Mouse (Mus musculus): ENCODE data around the gene Bcl6. TPM values are rescaled to one million over a fixed set of nuclear protein-coding genes. Genes with fewer than 3 reads are reported as not detected.

The Bcl6 gene
- total RNA-seq (2021): 10 to 100 TPM; 28.0 to 33.6 TPM
- long read RNA-seq, experiment 1, partial matches to known transcripts: 1 of 5 reads
- long read RNA-seq, experiment 1, other reads (novel, unspliced or antisense): 4 of 5 reads
- long read RNA-seq, experiment 2, partial matches to known transcripts: 0 of 1 reads
- long read RNA-seq, experiment 2, other reads (novel, unspliced or antisense): 1 of 1 reads

DNA sequence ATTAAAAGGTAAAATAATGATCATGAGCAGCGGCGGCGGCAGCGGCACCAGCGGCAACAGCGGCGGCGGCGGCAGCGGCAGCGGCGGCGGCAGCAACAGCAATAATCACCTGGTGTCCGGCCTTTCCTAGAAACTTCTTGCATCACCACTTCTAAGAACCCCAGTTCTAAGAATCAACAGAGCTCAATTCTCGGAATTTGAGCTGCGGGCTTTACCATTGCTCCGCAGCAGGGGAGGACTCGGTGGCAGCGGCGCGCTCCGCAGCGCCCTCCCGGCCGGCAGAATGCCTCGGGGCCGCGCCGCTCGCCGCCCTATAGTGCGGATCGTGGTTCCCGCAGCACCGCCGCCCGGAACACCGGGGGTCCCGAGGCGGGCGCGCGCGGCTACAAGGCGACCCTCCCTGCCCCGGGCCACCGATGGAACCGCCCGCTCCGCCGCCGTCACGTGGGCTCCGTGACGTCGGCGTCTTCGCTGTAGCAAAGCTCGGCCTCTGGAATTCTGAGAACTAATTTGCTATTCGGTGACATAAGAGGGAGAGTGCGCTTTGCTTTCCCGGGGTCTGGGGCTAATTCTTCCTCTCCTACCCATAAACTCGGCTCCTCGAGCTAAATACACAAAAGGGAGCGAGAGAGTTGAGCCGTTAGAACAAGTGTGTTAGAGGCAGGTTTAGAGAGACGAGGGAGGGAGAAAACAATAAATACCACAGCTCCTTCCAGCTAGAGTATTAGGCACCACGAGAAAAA lies at the start of gene Bcl6, which contains the start of gene Gm37419:
Gene Bcl6 (minus strand): TSS at position 387 of the 743 bp plus-strand sequence.
Gene Gm37419 (plus strand): TSS at position 17 of the 743 bp plus-strand sequence.
- intact Hi-C loops (cut with DNase I): loop anchor here (5.0 to 10.0 kb wide), 4 partner anchors 294 to 926 kb away; partner anchors contain the start of gene Lpp
- peak; percentile 86 to 87 for DNase-seq (ENCODE audit: low spot score in 2 of 2)

DNA sequence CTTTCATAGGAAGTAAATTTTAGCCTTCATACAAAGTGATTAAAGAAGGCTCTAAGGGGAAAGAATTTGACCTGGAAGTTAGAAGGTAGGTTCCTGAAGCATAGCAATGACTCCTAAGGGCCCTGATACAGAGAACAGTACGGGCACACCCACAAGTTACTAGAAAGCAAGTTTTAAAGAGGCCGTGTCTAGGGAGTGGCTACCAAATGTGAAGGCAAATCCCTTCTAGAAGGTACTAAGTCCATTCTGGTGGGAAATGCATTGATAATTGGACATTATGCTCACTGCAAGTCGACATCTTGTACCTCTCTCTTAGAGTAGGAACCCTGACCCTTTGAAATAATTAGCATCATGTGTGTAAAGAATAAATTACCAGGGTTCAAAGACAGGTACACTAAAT lies 47.7 kb upstream of the Bcl6 start:
- intact Hi-C loops (cut with DNase I): no loop called here
- no peak for DNase-seq (ENCODE audit: low spot score in 2 of 2)

DNA sequence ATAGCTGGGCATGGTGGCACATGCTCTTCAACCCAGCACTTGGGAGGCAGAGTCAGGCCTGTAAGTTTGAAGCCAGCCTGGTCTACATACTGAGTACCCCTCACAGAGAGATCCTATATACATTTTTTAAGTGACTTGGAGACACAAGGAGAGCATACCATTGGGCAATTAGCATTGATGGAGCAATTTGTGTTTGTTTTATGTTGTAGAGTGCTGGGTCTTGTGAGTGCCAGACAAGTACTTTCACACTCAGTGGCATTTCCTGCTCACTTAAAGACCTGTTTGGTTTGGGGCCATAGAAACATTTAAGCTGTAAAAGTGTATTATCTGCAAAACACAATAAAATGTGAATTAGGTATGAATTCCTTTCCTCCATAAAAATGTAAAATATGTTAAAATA lies 47.1 kb upstream of the Bcl6 start:
- DNase-seq (ENCODE audit: low spot score in 2 of 2): no peak
- intact Hi-C loops (cut with DNase I): no loop called here

DNA sequence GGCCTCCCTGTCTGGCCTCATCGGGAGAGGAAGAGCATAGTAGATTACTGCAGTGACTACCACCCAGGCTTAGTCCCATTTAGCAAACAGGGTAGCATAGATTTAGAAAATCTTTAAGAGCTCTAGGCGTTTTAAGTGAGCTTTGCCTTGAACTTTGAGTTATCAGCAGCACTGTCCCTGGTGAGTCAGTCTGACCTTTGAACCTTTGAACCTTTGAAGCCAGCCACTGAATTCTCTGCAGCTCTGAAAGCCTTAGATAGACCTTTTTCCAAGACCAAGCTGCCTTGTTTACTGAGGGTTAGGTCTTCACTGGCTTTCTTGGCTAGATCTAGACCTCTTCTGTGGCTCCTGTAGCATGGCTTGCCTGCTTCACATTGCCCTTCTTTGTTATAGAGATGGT lies 45.8 kb upstream of the Bcl6 start:
- DNase-seq (ENCODE audit: low spot score in 2 of 2): no peak
- intact Hi-C loops (cut with DNase I): no loop called here

DNA sequence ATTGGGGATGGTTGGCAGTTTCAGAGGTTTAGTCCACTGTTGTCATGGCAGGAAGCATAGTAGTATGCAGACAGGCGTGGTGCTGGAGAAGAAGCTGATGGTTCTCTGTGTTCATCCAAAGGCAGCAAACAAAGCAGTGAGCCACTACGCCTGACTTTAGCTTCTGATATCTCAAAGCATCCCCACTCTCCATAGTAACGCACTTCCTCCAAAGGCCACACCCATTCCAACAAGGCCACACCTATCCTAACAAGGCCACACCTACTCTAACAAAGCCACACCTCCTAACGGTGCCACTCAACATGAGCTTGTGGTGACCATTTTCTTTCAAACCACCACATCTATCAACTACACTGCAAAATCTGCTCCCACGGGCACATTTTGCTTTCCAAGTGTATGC lies 44.6 kb upstream of the Bcl6 start:
- intact Hi-C loops (cut with DNase I): no loop called here

DNA sequence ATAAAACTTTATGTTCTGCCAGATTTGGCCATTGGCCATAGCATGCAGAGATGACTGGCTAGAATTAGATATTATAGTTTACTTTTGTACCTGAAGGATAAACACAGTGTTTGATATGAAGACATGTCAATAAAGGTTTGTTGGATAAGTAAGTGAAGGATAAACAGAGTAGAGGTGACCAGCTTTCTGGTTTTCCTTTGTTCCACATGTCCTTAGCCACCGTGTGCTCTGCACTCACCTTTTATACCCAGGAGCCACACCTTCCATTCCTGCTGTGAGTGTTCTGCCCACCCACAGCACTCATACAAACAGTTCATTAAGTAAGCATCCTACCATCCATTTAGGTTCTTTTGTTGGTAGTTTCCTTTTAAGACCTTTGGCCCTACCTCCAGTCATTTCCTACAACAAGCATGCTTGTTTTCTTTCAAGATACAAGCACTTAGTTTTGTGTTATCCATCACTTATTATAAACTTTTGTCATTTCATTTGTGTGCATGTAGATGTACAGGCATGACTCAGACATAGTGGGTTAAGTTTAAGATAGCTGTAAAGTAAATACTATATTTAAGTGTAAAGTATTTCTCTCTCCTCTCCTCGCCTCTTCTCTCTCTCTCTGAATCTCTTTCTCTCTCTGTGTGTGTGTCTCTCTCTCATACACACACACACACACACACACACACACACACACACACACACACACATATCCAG lies 41.5 kb upstream of the Bcl6 start:
- intact Hi-C loops (cut with DNase I): no loop called here
- DNase-seq (ENCODE audit: low spot score in 2 of 2): no peak

More for the DNA sequence above, 44.6 kb upstream of the Bcl6 start:
- DNase-seq (ENCODE audit: low spot score in 2 of 2): no peak

DNA sequence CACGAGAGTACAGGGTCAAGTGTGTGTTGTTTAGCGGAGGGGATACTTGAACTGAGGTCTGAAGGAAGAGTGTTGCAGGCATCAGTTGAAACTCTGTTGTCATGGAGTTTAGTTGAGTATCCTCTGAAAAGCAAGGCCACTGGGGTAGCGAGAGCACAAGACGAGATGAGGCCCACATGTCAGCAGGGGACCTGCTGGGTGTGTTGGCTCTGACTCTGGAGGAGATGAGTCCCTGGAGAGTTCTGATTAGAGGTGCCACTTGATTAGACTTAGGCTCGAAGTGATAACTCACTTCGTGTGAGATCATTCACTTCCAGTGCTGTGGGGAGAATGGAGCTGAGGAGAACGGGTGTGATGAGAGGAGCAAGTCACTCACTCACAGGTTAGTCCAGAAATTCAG lies 36.8 kb upstream of the Bcl6 start:
- DNase-seq (ENCODE audit: low spot score in 2 of 2): no peak
- intact Hi-C loops (cut with DNase I): no loop called here

DNA sequence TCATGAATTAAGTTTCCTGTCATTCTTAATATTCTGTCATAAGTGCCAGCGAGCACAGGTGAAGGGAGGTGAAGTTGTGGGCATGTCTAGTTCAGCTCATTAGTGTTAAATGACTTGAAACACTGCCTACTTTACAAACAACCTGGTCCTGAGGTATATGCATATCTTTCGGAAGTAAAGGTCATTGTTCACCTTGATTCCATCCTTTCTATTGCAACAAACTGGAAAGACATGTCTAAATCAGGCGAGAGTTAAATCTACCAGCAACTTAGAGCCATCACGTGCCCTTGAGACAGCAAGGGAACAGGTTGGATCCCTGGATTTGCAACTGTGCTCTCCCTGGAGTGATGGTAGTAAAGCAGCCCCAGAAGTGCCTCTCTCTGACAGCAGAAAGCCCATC lies 34.0 kb upstream of the Bcl6 start:
- no peak for DNase-seq (ENCODE audit: low spot score in 2 of 2)
- intact Hi-C loops (cut with DNase I): no loop called here

DNA sequence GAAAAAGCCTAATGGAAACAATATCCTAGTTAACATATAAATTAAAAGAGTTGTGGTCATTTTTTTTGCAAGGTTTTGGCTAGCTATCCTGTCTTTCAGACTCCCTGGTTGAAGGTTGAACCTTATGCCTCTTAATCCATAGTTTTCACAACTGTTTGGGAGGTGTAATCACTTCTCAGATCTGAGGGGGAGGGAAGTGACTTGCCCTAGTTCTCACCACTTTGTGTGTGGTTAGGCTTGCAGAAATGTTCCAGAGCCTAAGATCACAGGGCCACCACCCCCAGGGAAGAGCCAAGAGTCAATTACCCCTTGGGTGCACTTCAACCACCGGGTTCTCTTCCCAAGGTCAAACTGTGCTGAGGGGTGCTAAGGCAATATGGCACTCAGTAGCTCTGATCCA lies 33.1 kb upstream of the Bcl6 start:
- intact Hi-C loops (cut with DNase I): no loop called here
- no peak for DNase-seq (ENCODE audit: low spot score in 2 of 2)

DNA sequence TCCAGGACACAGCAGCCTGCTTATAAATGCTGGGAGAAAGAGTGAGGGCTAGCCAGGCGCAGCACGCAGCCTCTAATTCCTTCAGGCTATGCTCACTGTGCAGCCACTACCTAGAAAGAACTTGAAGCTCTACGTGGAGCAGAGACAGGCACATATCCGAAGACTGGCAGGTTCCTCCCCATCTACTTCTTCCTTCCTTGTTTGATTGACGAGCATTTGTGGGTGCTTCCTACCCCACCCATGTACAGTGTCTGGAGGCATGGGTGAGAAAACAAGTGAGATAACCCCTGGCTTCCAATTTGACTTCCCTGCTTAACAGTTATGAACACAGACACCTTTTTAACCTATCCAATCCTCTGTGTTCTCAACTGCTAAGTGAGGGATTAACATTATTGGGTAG lies 28.1 kb upstream of the Bcl6 start:
- intact Hi-C loops (cut with DNase I): no loop called here
- no peak for DNase-seq (ENCODE audit: low spot score in 2 of 2)

DNA sequence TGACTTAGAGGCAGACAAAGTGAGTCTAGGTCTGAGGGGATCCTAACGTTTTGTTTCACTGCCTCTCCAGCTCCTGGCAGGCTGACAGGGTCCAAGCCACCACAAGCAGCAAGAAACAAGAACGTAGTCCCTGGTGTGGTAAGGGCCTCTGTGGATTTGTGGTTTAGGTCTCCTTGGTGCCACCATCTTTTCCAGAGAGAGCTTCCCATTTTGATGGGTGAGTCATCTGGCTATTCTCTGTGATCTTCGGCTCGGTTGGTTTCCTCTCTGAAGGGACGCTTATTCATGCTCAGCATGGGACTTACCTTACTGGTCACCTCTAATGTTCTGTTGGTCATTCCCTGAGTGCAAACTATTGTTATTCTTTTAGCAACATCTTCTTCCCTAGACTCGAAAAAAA lies 27.6 kb upstream of the Bcl6 start:
- DNase-seq (ENCODE audit: low spot score in 2 of 2): no peak
- intact Hi-C loops (cut with DNase I): no loop called here

DNA sequence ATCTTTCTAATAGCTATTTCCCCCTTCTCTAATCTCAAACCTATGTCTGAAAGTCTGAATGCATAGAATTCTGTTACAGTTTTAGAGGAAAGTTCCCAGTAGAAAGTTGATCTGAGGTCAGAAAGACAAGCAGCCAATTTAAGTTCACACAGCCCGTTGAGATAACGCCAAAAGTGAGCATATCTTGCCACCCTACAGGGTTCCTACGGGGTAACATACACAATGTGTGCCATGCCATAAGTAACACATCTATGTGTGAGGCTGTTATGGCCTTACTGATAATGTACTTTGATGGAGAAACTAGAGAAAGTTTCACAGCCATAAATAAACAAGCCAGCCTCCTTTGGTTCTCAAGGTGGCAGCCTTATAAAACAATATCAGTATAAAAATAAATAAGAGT lies 25.7 kb upstream of the Bcl6 start:
- DNase-seq (ENCODE audit: low spot score in 2 of 2): no peak
- intact Hi-C loops (cut with DNase I): no loop called here

DNA sequence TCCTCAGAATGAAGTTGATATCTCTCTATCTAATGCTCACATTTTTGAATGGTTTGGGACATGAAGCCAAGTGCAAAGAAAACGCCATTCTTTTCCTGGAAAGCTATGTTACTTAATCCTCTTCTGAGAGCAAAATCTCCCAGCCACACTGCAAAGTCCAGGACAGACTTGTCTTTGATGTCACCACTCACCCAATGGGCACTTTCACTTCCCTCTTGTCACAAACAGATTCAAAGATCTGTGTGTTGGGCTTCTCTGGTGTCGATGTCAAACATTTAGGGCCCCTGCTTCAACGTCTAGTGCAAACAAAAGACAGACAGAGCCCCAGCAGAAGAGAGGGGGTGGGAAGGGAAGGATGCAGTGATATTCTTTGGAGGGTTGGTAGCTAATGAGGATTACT lies 23.4 kb upstream of the Bcl6 start:
- intact Hi-C loops (cut with DNase I): no loop called here
- DNase-seq (ENCODE audit: low spot score in 2 of 2): no peak

DNA sequence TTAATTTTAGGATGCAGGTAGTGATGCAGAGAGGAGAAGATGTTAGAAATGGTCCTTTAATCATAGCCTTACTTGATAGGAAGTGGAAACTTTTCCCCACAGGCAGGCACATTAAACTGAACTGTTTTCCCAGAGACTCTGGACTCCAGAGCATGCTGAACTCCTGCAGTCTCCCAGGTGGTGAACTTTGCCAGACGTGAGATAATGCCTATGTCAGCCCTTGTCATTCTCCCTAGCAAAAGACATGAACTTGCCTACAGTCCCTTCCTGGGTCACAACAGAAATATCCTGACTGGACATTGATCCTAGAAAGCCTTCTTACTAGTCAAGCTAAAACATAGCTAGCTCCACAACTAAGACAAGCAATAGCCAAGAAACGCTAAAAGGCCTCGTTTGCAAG lies 22.7 kb upstream of the Bcl6 start:
- intact Hi-C loops (cut with DNase I): no loop called here
- no peak for DNase-seq (ENCODE audit: low spot score in 2 of 2)

DNA sequence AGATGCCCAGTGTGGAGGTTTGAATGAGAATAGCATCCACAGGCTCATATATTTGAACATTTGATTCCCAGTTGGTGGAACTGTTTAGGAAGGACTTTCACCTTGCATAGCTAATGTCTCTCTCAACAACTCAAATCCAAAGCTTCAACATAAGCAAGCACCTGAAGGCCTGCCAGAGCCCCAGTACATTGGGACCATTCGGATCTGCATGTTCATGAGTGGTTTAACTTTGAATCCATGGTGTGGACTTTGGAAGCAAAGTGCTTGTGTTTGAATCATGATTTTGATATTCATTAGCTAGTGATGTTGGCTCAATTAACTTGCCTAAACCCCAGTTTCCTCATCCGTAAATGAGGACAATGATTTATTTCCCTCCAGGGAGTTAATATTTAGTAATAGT lies 21.2 kb upstream of the Bcl6 start:
- no peak for DNase-seq (ENCODE audit: low spot score in 2 of 2)
- intact Hi-C loops (cut with DNase I): no loop called here

DNA sequence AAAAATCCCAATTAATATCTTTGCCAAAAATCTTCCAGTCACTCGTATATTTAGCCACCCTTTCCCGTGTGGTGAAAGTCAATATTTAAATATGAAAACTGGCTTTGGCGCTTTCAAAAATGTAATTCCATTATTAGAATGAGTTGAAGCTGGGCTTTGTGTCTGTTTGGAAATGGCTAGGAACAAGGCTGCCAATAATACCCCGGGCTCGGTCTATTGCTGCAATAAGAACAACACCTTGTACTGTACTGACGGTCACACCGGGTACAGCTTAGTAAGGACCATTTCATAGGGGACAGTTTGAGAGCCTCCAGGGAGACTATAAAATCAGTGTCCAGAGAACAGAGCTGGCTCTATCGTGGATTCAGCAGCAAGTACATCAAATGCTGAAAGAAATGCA lies 17.3 kb upstream of the Bcl6 start:
- no peak for DNase-seq (ENCODE audit: low spot score in 2 of 2)
- intact Hi-C loops (cut with DNase I): no loop called here

DNA sequence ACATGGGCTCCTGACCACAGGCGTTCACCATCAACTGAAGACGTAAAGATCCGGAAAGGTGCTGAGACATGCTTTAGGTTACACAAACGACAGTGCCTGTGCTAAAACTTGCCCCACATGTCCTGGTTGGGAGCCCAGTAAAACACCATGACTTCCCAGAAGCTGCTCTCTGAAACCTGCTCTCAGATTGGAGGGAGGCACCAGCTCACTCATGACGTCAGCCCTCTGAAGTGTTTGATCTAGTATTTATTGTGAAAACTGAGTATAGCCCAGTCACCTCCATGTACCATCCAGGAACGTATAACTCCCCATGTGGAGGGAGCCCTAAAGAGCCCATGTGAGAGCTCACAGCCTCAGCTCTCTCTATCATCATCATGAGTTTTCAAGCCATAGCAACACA lies 9.3 kb upstream of the Bcl6 start:
- intact Hi-C loops (cut with DNase I): no loop called here

DNA sequence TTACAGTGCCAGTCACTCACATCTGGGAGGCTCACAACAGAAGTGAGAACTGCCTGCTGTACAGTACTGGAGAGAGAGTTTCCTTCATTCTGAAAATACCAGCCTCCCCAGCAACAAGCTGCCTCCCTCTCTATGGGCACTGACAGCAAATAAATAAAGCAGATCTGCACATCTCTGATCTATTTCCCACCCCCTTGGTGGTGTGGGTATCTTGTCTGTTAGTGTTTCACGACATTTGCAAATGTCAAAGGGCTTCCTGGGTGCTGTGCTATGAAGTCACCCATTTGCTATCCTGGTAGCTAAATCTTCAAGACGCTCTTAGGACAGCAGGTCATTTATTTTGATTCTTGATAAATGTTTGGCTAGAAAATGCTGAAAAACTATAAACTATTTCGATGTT lies 8.6 kb upstream of the Bcl6 start:
- DNase-seq (ENCODE audit: low spot score in 2 of 2): no peak

More for the DNA sequence above, 9.3 kb upstream of the Bcl6 start:
- no peak for DNase-seq (ENCODE audit: low spot score in 2 of 2)

DNA sequence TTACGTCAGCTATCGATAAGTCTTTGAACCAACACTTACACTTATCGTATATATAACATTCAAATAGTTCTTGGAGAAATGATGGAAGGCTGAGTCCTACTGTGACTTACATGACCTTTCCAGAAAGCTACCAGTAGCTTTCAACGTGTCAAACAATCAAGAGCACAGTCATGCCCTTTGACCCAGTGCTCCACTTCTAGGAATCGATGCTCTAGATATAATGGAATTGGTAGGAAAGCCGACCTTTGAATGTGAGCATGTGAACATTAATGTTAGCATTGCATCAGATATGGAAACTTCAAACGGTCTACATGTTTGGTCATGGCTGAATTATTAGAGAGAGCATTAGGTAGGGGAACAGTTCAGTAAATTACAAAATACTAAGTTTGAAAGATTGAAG lies 7.7 kb upstream of the Bcl6 start:
- DNase-seq (ENCODE audit: low spot score in 2 of 2): no peak
- intact Hi-C loops (cut with DNase I): no loop called here

More for the DNA sequence above, 8.6 kb upstream of the Bcl6 start:
- intact Hi-C loops (cut with DNase I): no loop called here

Data from left cerebral cortex, postnatal 14 days (tissue).